Mouse (Mus musculus) left cerebral cortex, postnatal 14 days (tissue): ENCODE data around the gene Msl3l2. TPM values are rescaled to one million over a fixed set of nuclear protein-coding genes. Genes with fewer than 3 reads are reported as not detected.

ENCODE experiments used
- DNase-seq, 2 experiments: peaks; one replicate each; pipeline ENCODE4 v3.0.0; 2021 to 2022; ENCODE audit warnings: low spot score in 2 of 2, mixed read lengths in 1 of 2
- intact Hi-C: fragments of 180-260 bp; cut with DNase I; formaldehyde crosslinking; loops from one replicate; pipeline ENCODE4 v1.15.1; 2025
- total RNA-seq, 2 experiments: library from RNA; stranded (reverse); gene quantifications; 2 replicates each; pipeline ENCODE4 v1.2.3; 2021

The Msl3l2 gene
- total RNA-seq, 2 experiments from 2014 or later = 11.8 to 17.7 TPM

DNA sequence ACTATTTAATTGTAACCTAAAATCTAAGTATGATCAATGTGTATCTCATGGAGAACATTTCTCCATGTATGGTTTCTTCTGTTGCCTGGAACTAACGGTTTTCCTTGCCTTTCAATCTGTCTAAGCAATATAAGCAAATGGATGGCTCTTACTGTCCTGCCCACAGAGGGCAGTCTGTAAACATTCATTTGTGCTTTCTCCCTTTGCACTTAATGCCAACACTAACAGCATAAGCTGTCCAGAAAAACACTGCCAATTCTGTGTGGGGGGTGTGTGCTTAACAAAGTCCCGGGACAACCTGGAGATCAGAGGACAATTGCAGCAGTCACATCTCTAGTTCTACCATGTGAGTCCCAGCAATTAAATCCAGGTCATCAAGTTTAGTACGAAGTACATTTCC, 57.7 kb downstream of the Msl3l2 start:
- intact Hi-C loops = no loop called here
- DNase-seq = no peak

DNA sequence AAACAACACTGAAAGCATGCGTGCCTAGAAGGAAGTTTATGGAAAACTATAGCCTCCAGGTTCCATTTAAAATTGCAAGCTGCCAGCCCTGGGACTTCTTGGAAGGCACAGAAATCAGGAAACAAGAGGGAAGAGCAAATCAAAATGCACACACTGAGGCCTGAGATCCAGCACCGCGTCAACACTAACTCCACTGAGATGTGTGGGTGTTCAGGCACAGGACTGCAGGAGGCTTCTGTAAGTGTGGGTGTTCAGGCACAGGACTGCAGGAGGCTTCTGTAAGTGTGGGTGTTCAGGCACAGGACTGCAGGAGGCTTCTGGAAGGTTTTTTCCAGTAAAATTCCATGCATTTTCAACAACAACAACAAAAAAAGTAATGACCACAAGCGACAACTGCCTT, 59.0 kb downstream of the Msl3l2 start:
- intact Hi-C loops = no loop called here
- DNase-seq = peak in 1 of 2 experiments; percentile 12

Other genes with a start within 250 kb of the Msl3l2 start
- 1 to 10 TPM; 8.2 to 9.2 TPM for gene Tbc1d32, start 121.8 kb downstream of the Msl3l2 start, total RNA-seq